Mouse (Mus musculus) olfactory bulb, adult 2 months (tissue): ENCODE measurements around the gene Lin28b. TPM values are rescaled to one million over a fixed set of nuclear protein-coding genes. Genes with fewer than 3 reads are reported as not detected.
"Not testable (repeated sequence)": the region's sequence is repeated elsewhere in the genome, so short reads cannot be mapped to it uniquely, and the experiment has no call there.

Experiments
- H3K27ac ChIP-seq: fragments of 200-500 bp; 2 replicates; pipeline ENCODE4 v1.5.1; 2012; ENCODE audit warnings: low read depth, low read length; ENCODE audit not compliant: insufficient read depth
- H3K4me1 ChIP-seq: fragments of 200-500 bp; 2 replicates; pipeline ENCODE4 v1.6.1; 2012; ENCODE audit warnings: low read length; ENCODE audit not compliant: control insufficient read depth, insufficient read depth
- H3K4me3 ChIP-seq: fragments of 200-500 bp; 2 replicates; pipeline ENCODE4 v1.5.1; 2012; ENCODE audit warnings: mild to moderate bottlenecking, low read depth, low read length, moderate library complexity; ENCODE audit not compliant: insufficient read depth
- CTCF ChIP-seq: fragments of 200-500 bp; IDR thresholded peaks from 2 replicates; pipeline ENCODE4 v1.5.1; 2012; ENCODE audit warnings: low read depth, mild to moderate bottlenecking, low read length, moderate library complexity; ENCODE audit not compliant: insufficient read depth
- POLR2A ChIP-seq: fragments of 200-500 bp; IDR thresholded peaks from 2 replicates; pipeline ENCODE4 v1.6.1; 2012; ENCODE audit warnings: mild to moderate bottlenecking, low read depth, low read length, moderate library complexity; ENCODE audit not compliant: insufficient read depth
- WGBS: fragments of 180-500 bp; shearing (Covaris S2); methylation state at CpG from one replicate; pipeline ENCODE4 v1.1.7; 2018; 5-methylcytosine and 5-hydroxymethylcytosine counted together
- polyA plus RNA-seq: library from polyadenylated mRNA; stranded (reverse); fragments of >200 nt; gene quantifications from 2 replicates; pipeline ENCODE4 v1.2.4, GENCODE M21; 2012; ENCODE audit warnings: low replicate concordance; ENCODE audit not compliant: missing spikeins, insufficient read depth, insufficient read length

Lin28b gene
- polyA plus RNA-seq, 1 experiment = not detected

- Histone ChIP-seq H3K4me3 (no peak overlapping the region), H3K4me1 (no peaks in the 10 kb centered on the region), H3K27ac (no peak overlapping the region)
- WGBS = 90% methylated on average over 3 of the region's 3 CpGs
- TF ChIP-seq POLR2A = no peak
- TF ChIP-seq CTCF = no peak
These were observed 107.9 kb downstream of the Lin28b start for GRCm38 (mm10) chr10:45378269-45378668.

- 21% methylated on average over 4 of the region's 4 CpGs for WGBS
- Histone ChIP-seq H3K4me1 (no peaks in the 10 kb centered on the region), H3K27ac (no peak overlapping the region), H3K4me3 (no peak overlapping the region)
- TF ChIP-seq CTCF (0 out of 2 replicates have a peak, but pooled peaks have one; percentile 25), POLR2A (no peak)
These were observed 113.1 kb downstream of the Lin28b start for GRCm38 (mm10) chr10:45372994-45373692.

GRCm38 (mm10) chr10:45370545-45370944 is 115.7 kb downstream of the Lin28b start:
- 95% methylated on average over 2 of the region's 2 CpGs for WGBS
- no peak overlapping the region for H3K27ac ChIP-seq

GRCm38 (mm10) chr10:45369639-45370038 is 116.6 kb downstream of the Lin28b start:
- WGBS = 83% methylated on average over 3 of the region's 3 CpGs
- no peaks in the 10 kb centered on the region for H3K4me1 ChIP-seq
- H3K4me3 ChIP-seq = no peak overlapping the region
- no peak overlapping the region for H3K27ac ChIP-seq
- no peak for TF ChIP-seq POLR2A
- no peak for TF ChIP-seq CTCF

More at GRCm38 (mm10) chr10:45370545-45370944, 115.7 kb downstream of the Lin28b start:
- H3K4me3 ChIP-seq = no peak overlapping the region
- no peaks in the 10 kb centered on the region for H3K4me1 ChIP-seq
- TF ChIP-seq POLR2A (no peak), CTCF (no peak)

GRCm38 (mm10) chr10:45366987-45367705 is 119.0 kb downstream of the Lin28b start:
- TF ChIP-seq POLR2A = no peak
- 90% methylated on average over 17 of the region's 17 CpGs for WGBS
- no peak overlapping the region for H3K27ac ChIP-seq
- no peak overlapping the region for H3K4me3 ChIP-seq
- no peaks in the 10 kb centered on the region for H3K4me1 ChIP-seq

- Histone ChIP-seq H3K4me3 (no peak overlapping the region), H3K4me1 (no peaks in the 10 kb centered on the region), H3K27ac (no peak overlapping the region)
- WGBS = 65% methylated on average over 5 of the region's 5 CpGs
- no peak for TF ChIP-seq CTCF
These were observed 122.8 kb downstream of the Lin28b start for GRCm38 (mm10) chr10:45363396-45363795.

- WGBS = 92% methylated on average over 6 of the region's 6 CpGs
- Histone ChIP-seq H3K4me1 (no peaks in the 10 kb centered on the region), H3K27ac (no peak overlapping the region), H3K4me3 (no peak overlapping the region)
- no peak for TF ChIP-seq POLR2A
- no peak for TF ChIP-seq CTCF
These were observed 130.1 kb downstream of the Lin28b start for GRCm38 (mm10) chr10:45356091-45356490.

GRCm38 (mm10) chr10:45348143-45348542 is 138.1 kb downstream of the Lin28b start:
- not testable (repeated sequence) for H3K4me1 ChIP-seq, H3K27ac ChIP-seq, H3K4me3 ChIP-seq
- WGBS = 85% methylated on average over 3 of the region's 3 CpGs

- 91% methylated on average over 9 of the region's 9 CpGs for WGBS
- Histone ChIP-seq H3K4me1 (no peaks in the 10 kb centered on the region), H3K4me3 (no peak overlapping the region), H3K27ac (no peak overlapping the region)
- no peak for TF ChIP-seq POLR2A
- TF ChIP-seq CTCF = no peak
These were observed 141.0 kb downstream of the Lin28b start for GRCm38 (mm10) chr10:45345217-45345616.

- H3K4me1 ChIP-seq = no peaks in the 10 kb centered on the region
- 85% methylated on average over 4 of the region's 4 CpGs for WGBS
- TF ChIP-seq POLR2A = no peak
- TF ChIP-seq CTCF = no peak
- H3K27ac ChIP-seq = no peak overlapping the region
- H3K4me3 ChIP-seq = no peak overlapping the region
These were observed 141.8 kb downstream of the Lin28b start for GRCm38 (mm10) chr10:45344381-45344780.
